Mouse (Mus musculus): ENCODE data around the gene Large1. TPM values are rescaled to one million over a fixed set of nuclear protein-coding genes. Genes with fewer than 3 reads are reported as not detected.

Gene Large1
- polyA plus RNA-seq, 1 experiment from 2014 or later = 12.5 TPM

GRCm38 (mm10) chr8:73312714-73313607, 40.4 kb downstream of the Large1 start:
- H3K4me1 ChIP-seq (ENCODE audit: control insufficient read depth, insufficient read depth, low read length) = no peaks in the 10 kb centered on the region
- H3K27ac ChIP-seq (replicated peaks; ENCODE audit: low read depth, low read length) = no peak overlapping the region
- H3K36me3 ChIP-seq (ENCODE audit: control insufficient read depth, insufficient read depth, low read length) = no peaks in the 10 kb centered on the region
- no peaks in the 10 kb centered on the region for H3K27me3 ChIP-seq (replicated peaks; ENCODE audit: control insufficient read depth, insufficient read depth, low read length)
- 72% methylated on average over 8 of the region's 8 CpGs for WGBS
- H3K4me3 ChIP-seq (ENCODE audit: low read depth, low read length) = no peak overlapping the region
- H3K9ac ChIP-seq (ENCODE audit: low read depth, low read length) = no peak overlapping the region
- DNase-seq (ENCODE audit: low spot score) (no peak), ATAC-seq (ENCODE audit: low read depth) (no peak)
- no peaks in the 10 kb centered on the region for H3K9me3 ChIP-seq (ENCODE audit: control insufficient read depth, low read length)
- H3K4me2 ChIP-seq (ENCODE audit: low read depth, low read length) = no peak overlapping the region

GRCm38 (mm10) chr8:73310471-73310870, 42.9 kb downstream of the Large1 start:
- DNase-seq (ENCODE audit: low spot score) (no peak), ATAC-seq (ENCODE audit: low read depth) (no peak)
- no peaks in the 10 kb centered on the region for H3K27me3 ChIP-seq (replicated peaks; ENCODE audit: control insufficient read depth, insufficient read depth, low read length)
- no peak overlapping the region for H3K9ac ChIP-seq (ENCODE audit: low read depth, low read length)
- no peaks in the 10 kb centered on the region for H3K9me3 ChIP-seq (ENCODE audit: control insufficient read depth, low read length)
- no peak overlapping the region for H3K4me3 ChIP-seq (ENCODE audit: low read depth, low read length)
- no peak overlapping the region for H3K27ac ChIP-seq (replicated peaks; ENCODE audit: low read depth, low read length)
- H3K4me1 ChIP-seq (ENCODE audit: control insufficient read depth, insufficient read depth, low read length) = no peaks in the 10 kb centered on the region
- no peaks in the 10 kb centered on the region for H3K36me3 ChIP-seq (ENCODE audit: control insufficient read depth, insufficient read depth, low read length)
- no peak overlapping the region for H3K4me2 ChIP-seq (ENCODE audit: low read depth, low read length)
- WGBS = 94% methylated on average over 1 of the region's 1 CpGs

- ATAC-seq (ENCODE audit: low read depth) (no peak), DNase-seq (ENCODE audit: low spot score) (no peak)
- no peaks in the 10 kb centered on the region for H3K9me3 ChIP-seq (ENCODE audit: control insufficient read depth, low read length)
- no peak overlapping the region for H3K27ac ChIP-seq (replicated peaks; ENCODE audit: low read depth, low read length)
- no peak overlapping the region for H3K9ac ChIP-seq (ENCODE audit: low read depth, low read length)
- H3K4me1 ChIP-seq (ENCODE audit: control insufficient read depth, insufficient read depth, low read length) = no peaks in the 10 kb centered on the region
- H3K4me3 ChIP-seq (ENCODE audit: low read depth, low read length) = no peak overlapping the region
- H3K4me2 ChIP-seq (ENCODE audit: low read depth, low read length) = no peak overlapping the region
- no peaks in the 10 kb centered on the region for H3K36me3 ChIP-seq (ENCODE audit: control insufficient read depth, insufficient read depth, low read length)
- H3K27me3 ChIP-seq (replicated peaks; ENCODE audit: control insufficient read depth, insufficient read depth, low read length) = no peaks in the 10 kb centered on the region
These were observed 43.3 kb downstream of the Large1 start for GRCm38 (mm10) chr8:73310036-73310435.

GRCm38 (mm10) chr8:73303907-73304306, 49.4 kb downstream of the Large1 start:
- DNase-seq (ENCODE audit: low spot score) (no peak), ATAC-seq (ENCODE audit: low read depth) (no peak)
- Histone ChIP-seq H3K4me3 (ENCODE audit: low read depth, low read length) (no peak overlapping the region), H3K9me3 (ENCODE audit: control insufficient read depth, low read length) (no peaks in the 10 kb centered on the region), H3K4me2 (ENCODE audit: low read depth, low read length) (no peak overlapping the region), H3K9ac (ENCODE audit: low read depth, low read length) (no peak overlapping the region), H3K36me3 (ENCODE audit: control insufficient read depth, insufficient read depth, low read length) (no peaks in the 10 kb centered on the region), H3K4me1 (ENCODE audit: control insufficient read depth, insufficient read depth, low read length) (no peaks in the 10 kb centered on the region), H3K27ac (replicated peaks; ENCODE audit: low read depth, low read length) (no peak overlapping the region), H3K27me3 (replicated peaks; ENCODE audit: control insufficient read depth, insufficient read depth, low read length) (no peaks in the 10 kb centered on the region)
- WGBS = 75% methylated on average over 4 of the region's 4 CpGs

- H3K27ac ChIP-seq (replicated peaks; ENCODE audit: low read depth, low read length) = no peak overlapping the region
- 86% methylated on average over 3 of the region's 3 CpGs for WGBS
These were observed 50.4 kb downstream of the Large1 start for GRCm38 (mm10) chr8:73302947-73303346.

GRCm38 (mm10) chr8:73295531-73295930, 57.8 kb downstream of the Large1 start:
- no peaks in the 10 kb centered on the region for H3K9me3 ChIP-seq (ENCODE audit: control insufficient read depth, low read length)
- H3K27me3 ChIP-seq (replicated peaks; ENCODE audit: control insufficient read depth, insufficient read depth, low read length) = no peaks in the 10 kb centered on the region
- DNase-seq (ENCODE audit: low spot score) = no peak
- H3K9ac ChIP-seq (ENCODE audit: low read depth, low read length) = no peak overlapping the region
- H3K36me3 ChIP-seq (ENCODE audit: control insufficient read depth, insufficient read depth, low read length) = no peaks in the 10 kb centered on the region
- H3K4me1 ChIP-seq (ENCODE audit: control insufficient read depth, insufficient read depth, low read length) = no peaks in the 10 kb centered on the region
- H3K27ac ChIP-seq (replicated peaks; ENCODE audit: low read depth, low read length) = no peak overlapping the region
- H3K4me3 ChIP-seq (ENCODE audit: low read depth, low read length) = no peak overlapping the region
- no peak overlapping the region for H3K4me2 ChIP-seq (ENCODE audit: low read depth, low read length)
- no peak for ATAC-seq (ENCODE audit: low read depth)

More at GRCm38 (mm10) chr8:73302947-73303346, 50.4 kb downstream of the Large1 start:
- DNase-seq (ENCODE audit: low spot score) (no peak), ATAC-seq (ENCODE audit: low read depth) (0 out of 2 replicates have a peak, but pooled peaks have one; percentile 6)
- Histone ChIP-seq H3K9ac (ENCODE audit: low read depth, low read length) (no peak overlapping the region), H3K4me3 (ENCODE audit: low read depth, low read length) (no peak overlapping the region), H3K36me3 (ENCODE audit: control insufficient read depth, insufficient read depth, low read length) (no peaks in the 10 kb centered on the region), H3K27me3 (replicated peaks; ENCODE audit: control insufficient read depth, insufficient read depth, low read length) (no peaks in the 10 kb centered on the region), H3K9me3 (ENCODE audit: control insufficient read depth, low read length) (no peaks in the 10 kb centered on the region), H3K4me2 (ENCODE audit: low read depth, low read length) (no peak overlapping the region), H3K4me1 (ENCODE audit: control insufficient read depth, insufficient read depth, low read length) (no peaks in the 10 kb centered on the region)

GRCm38 (mm10) chr8:73293655-73294054, 59.7 kb downstream of the Large1 start:
- H3K27me3 ChIP-seq (replicated peaks; ENCODE audit: control insufficient read depth, insufficient read depth, low read length) = no peaks in the 10 kb centered on the region
- no peak for DNase-seq (ENCODE audit: low spot score)
- H3K36me3 ChIP-seq (ENCODE audit: control insufficient read depth, insufficient read depth, low read length) = no peaks in the 10 kb centered on the region
- ATAC-seq (ENCODE audit: low read depth) = no peak
- H3K9ac ChIP-seq (ENCODE audit: low read depth, low read length) = no peak overlapping the region
- H3K9me3 ChIP-seq (ENCODE audit: control insufficient read depth, low read length) = no peaks in the 10 kb centered on the region
- no peaks in the 10 kb centered on the region for H3K4me1 ChIP-seq (ENCODE audit: control insufficient read depth, insufficient read depth, low read length)
- no peak overlapping the region for H3K27ac ChIP-seq (replicated peaks; ENCODE audit: low read depth, low read length)
- no peak overlapping the region for H3K4me2 ChIP-seq (ENCODE audit: low read depth, low read length)
- 88% methylated on average over 2 of the region's 2 CpGs for WGBS
- no peak overlapping the region for H3K4me3 ChIP-seq (ENCODE audit: low read depth, low read length)

- ATAC-seq (ENCODE audit: low read depth) = no peak
- no peak overlapping the region for H3K4me3 ChIP-seq (ENCODE audit: low read depth, low read length)
- no peaks in the 10 kb centered on the region for H3K9me3 ChIP-seq (ENCODE audit: control insufficient read depth, low read length)
- 87% methylated on average over 2 of the region's 2 CpGs for WGBS
- no peak for DNase-seq (ENCODE audit: low spot score)
- no peak overlapping the region for H3K4me2 ChIP-seq (ENCODE audit: low read depth, low read length)
- H3K4me1 ChIP-seq (ENCODE audit: control insufficient read depth, insufficient read depth, low read length) = no peaks in the 10 kb centered on the region
- H3K27ac ChIP-seq (replicated peaks; ENCODE audit: low read depth, low read length) = no peak overlapping the region
- no peaks in the 10 kb centered on the region for H3K36me3 ChIP-seq (ENCODE audit: control insufficient read depth, insufficient read depth, low read length)
- no peaks in the 10 kb centered on the region for H3K27me3 ChIP-seq (replicated peaks; ENCODE audit: control insufficient read depth, insufficient read depth, low read length)
- H3K9ac ChIP-seq (ENCODE audit: low read depth, low read length) = no peak overlapping the region
These were observed 61.7 kb downstream of the Large1 start for GRCm38 (mm10) chr8:73291630-73292029.

GRCm38 (mm10) chr8:73290636-73291035, 62.7 kb downstream of the Large1 start:
- 83% methylated on average over 2 of the region's 2 CpGs for WGBS
- Histone ChIP-seq H3K4me2 (ENCODE audit: low read depth, low read length) (no peak overlapping the region), H3K4me3 (ENCODE audit: low read depth, low read length) (no peak overlapping the region), H3K27ac (replicated peaks; ENCODE audit: low read depth, low read length) (no peak overlapping the region), H3K36me3 (ENCODE audit: control insufficient read depth, insufficient read depth, low read length) (no peaks in the 10 kb centered on the region), H3K9me3 (ENCODE audit: control insufficient read depth, low read length) (no peaks in the 10 kb centered on the region), H3K9ac (ENCODE audit: low read depth, low read length) (no peak overlapping the region), H3K4me1 (ENCODE audit: control insufficient read depth, insufficient read depth, low read length) (no peaks in the 10 kb centered on the region), H3K27me3 (replicated peaks; ENCODE audit: control insufficient read depth, insufficient read depth, low read length) (no peaks in the 10 kb centered on the region)
- DNase-seq (ENCODE audit: low spot score) (no peak), ATAC-seq (ENCODE audit: low read depth) (no peak)

Data from embryonic facial prominence, embryonic 14.5 days (tissue).